Mouse (Mus musculus) cortical plate, adult 2 months (tissue): ENCODE measurements around the gene Grhl3.

Source experiments
- CTCF ChIP-seq: fragments of 200-500 bp; IDR thresholded peaks from 2 replicates; pipeline ENCODE4 v1.5.1; 2011; ENCODE audit warnings: mild to moderate bottlenecking, control low read depth, low read length; ENCODE audit not compliant: insufficient read depth; ENCODE audit errors: extremely low read depth
- POLR2A ChIP-seq: fragments of 200-500 bp; IDR thresholded peaks from 2 replicates; pipeline ENCODE4 v1.6.1; 2011; ENCODE audit warnings: mild to moderate bottlenecking, low read length, control low read depth; ENCODE audit not compliant: insufficient read depth; ENCODE audit errors: extremely low read depth

- TF ChIP-seq CTCF, result no peak
- no peak for TF ChIP-seq POLR2A
Measured at GRCm38 (mm10) chr4:135584838-135585237, 11.4 kb upstream of the Grhl3 start.
